Mouse (Mus musculus) liver, adult 2 months (tissue): Measurements from ENCODE around the gene Sec63. TPM values are rescaled to one million over a fixed set of nuclear protein-coding genes. Genes with fewer than 3 reads are reported as not detected.

Source experiments
- DNase-seq: peaks from one replicate; pipeline ENCODE4 v3.0.0-alpha.2; 2011; ENCODE audit warnings: low read depth, low spot score; ENCODE audit errors: extremely low read depth
- H3K27ac ChIP-seq: fragments of 200-500 bp; replicated peaks from 2 replicates; pipeline ENCODE4 v1.5.1; 2012; ENCODE audit warnings: low read depth, mild to moderate bottlenecking, control low read depth, inconsistent platforms, low read length; ENCODE audit not compliant: insufficient read depth
- H3K27me3 ChIP-seq: fragments of 200-500 bp; 2 replicates; pipeline ENCODE4 v1.6.1; 2012; ENCODE audit warnings: mild to moderate bottlenecking, moderate library complexity, low read length, inconsistent platforms; ENCODE audit not compliant: control insufficient read depth, insufficient read depth
- H3K36me3 ChIP-seq: fragments of 200-500 bp; 2 replicates; pipeline ENCODE4 v1.6.1; 2012; ENCODE audit warnings: low read length, inconsistent platforms; ENCODE audit not compliant: control insufficient read depth, insufficient read depth
- H3K4me1 ChIP-seq: fragments of 200-500 bp; 2 replicates; pipeline ENCODE4 v1.6.1; 2011; ENCODE audit warnings: low read length; ENCODE audit not compliant: control insufficient read depth, insufficient read depth
- H3K4me3 ChIP-seq: fragments of 200-500 bp; 2 replicates; pipeline ENCODE4 v1.5.1; 2011; ENCODE audit warnings: low read depth, mild to moderate bottlenecking, control low read depth, low read length, moderate library complexity; ENCODE audit not compliant: insufficient read depth
- H3K79me2 ChIP-seq: fragments of 200-500 bp; 2 replicates; pipeline ENCODE4 v1.6.1; 2012; ENCODE audit warnings: inconsistent platforms, mild to moderate bottlenecking, low read length, moderate library complexity; ENCODE audit not compliant: control insufficient read depth, insufficient read depth
- H3K9ac ChIP-seq: fragments of 200-500 bp; 2 replicates; pipeline ENCODE4 v1.6.1; 2012; ENCODE audit warnings: low read depth, mild to moderate bottlenecking, control low read depth, inconsistent platforms, low read length
- CTCF ChIP-seq: fragments of 200-500 bp; IDR thresholded peaks from 2 replicates; pipeline ENCODE4 v1.5.1; 2011; ENCODE audit warnings: low read depth, low read length, control low read depth
- POLR2A ChIP-seq: fragments of 200-500 bp; IDR thresholded peaks from 2 replicates; pipeline ENCODE4 v1.6.1; 2011; ENCODE audit warnings: low read length, control low read depth; ENCODE audit not compliant: insufficient read depth; ENCODE audit errors: extremely low read depth
- WGBS: fragments of 180-500 bp; shearing (Covaris S2); methylation state at CpG from one replicate; pipeline ENCODE4 v1.1.7; 2018; 5-methylcytosine and 5-hydroxymethylcytosine counted together
- polyA plus RNA-seq: library from polyadenylated mRNA; depleted of rRNA; stranded (reverse); fragments of >200 nt; gene quantifications from 2 replicates; pipeline ENCODE4 v1.2.3, GENCODE M21; 2012
- total RNA-seq: library from RNA; depleted of rRNA; stranded (reverse); fragments of >200 nt; gene quantifications from 2 replicates; pipeline ENCODE4 v1.2.3, GENCODE M21; 2014

Gene Sec63
- total and polyA plus RNA-seq, 2 experiments, result 12.5 to 42.8 TPM

DNA sequence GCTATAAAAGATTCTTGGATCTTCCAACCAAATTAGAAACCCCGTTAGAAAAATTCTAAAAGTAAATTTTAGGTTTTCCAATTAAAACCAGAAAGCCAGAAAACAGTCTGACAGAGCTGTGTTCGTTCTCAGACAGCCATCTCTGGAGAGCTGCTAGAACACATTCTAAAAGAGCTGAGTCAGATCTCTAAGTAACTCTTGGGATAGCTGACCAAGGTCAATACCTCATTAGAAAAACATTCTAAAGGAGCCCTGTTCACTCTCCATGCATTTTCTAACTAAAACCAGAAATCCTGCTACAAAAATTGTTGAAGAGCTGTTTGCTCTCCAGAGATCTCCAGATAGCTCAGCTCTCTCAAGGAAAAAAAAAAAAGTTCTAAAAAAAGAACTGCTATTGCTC is 31.7 kb upstream of the Sec63 start:
- Histone ChIP-seq H3K4me1 (no peaks in the 10 kb centered on the region), H3K9ac (no peak overlapping the region), H3K27ac (no peak overlapping the region), H3K4me3 (no peak overlapping the region), H3K36me3 (no peaks in the 10 kb centered on the region), H3K79me2 (no peaks in the 10 kb centered on the region), H3K27me3 (no peaks in the 10 kb centered on the region)
- 82% methylated on average over 2 of the region's 2 CpGs for WGBS
- DNase-seq, result no peak
- TF ChIP-seq CTCF, result no peak
- TF ChIP-seq POLR2A, result no peak

DNA sequence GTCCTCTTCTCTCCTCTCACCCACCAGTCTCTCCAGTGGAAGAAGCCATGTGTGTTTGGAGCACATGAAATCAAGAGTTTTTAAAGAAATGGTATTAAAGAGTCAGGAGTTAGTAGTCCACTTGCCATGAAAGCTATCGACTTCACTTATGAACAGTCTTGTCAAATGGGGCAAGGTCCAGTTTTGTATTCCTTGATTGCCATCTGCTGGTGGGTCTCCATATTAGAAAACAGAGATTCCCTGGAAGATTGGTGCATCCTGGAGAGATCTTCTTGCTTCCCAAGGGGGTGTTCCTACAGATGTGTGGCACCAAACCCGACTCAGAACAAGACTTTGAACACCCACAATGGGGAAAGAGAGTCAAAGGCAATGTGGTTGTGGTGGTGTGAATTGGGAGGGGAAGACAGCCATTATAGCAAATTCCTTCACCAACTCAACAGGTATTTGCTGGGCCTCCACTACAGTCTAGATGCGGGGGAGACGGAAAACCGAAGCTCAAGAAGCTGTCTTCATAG is 26.7 kb upstream of the Sec63 start:
- no peak overlapping the region for H3K4me3 ChIP-seq
- H3K79me2 ChIP-seq, result no peaks in the 10 kb centered on the region
- 49% methylated on average over 5 of the region's 5 CpGs for WGBS
- H3K4me1 ChIP-seq, result no peaks in the 10 kb centered on the region
- no peaks in the 10 kb centered on the region for H3K27me3 ChIP-seq
- H3K36me3 ChIP-seq, result no peaks in the 10 kb centered on the region
- DNase-seq, result peak; percentile 67
- no peak overlapping the region for H3K27ac ChIP-seq
- TF ChIP-seq POLR2A (no peak), CTCF (0 out of 2 replicates have a peak, but pooled peaks have one; percentile 16)
- no peak overlapping the region for H3K9ac ChIP-seq

DNA sequence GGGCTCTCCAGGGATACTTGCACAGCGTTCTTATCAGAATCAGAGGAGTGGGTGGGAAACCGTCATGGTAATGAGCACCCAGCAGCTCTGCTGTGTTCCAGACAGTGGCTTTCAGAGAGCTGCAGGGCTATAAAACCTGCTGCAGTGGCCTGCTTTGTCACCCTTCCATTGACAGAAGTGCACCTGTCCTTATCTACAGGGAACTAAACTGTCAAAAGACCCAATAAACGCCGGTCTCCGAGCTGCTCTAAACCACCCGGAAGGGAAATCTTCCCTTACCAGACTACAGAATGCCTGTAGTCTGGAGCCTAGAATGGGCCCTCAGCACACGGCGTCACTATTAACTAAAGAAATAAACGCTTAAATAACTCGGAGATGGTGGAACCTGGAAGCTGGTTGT is 9.5 kb upstream of the Sec63 start:
- Histone ChIP-seq H3K27ac (no peak overlapping the region), H3K9ac (no peak overlapping the region), H3K79me2 (no peaks in the 10 kb centered on the region), H3K36me3 (no peaks in the 10 kb centered on the region), H3K4me1 (peaks cover 4% of the 10 kb centered on the region), H3K4me3 (no peak overlapping the region), H3K27me3 (no peaks in the 10 kb centered on the region)
- WGBS, result 82% methylated on average over 10 of the region's 10 CpGs
- TF ChIP-seq POLR2A, result no peak
- TF ChIP-seq CTCF, result no peak
- no peak for DNase-seq

DNA sequence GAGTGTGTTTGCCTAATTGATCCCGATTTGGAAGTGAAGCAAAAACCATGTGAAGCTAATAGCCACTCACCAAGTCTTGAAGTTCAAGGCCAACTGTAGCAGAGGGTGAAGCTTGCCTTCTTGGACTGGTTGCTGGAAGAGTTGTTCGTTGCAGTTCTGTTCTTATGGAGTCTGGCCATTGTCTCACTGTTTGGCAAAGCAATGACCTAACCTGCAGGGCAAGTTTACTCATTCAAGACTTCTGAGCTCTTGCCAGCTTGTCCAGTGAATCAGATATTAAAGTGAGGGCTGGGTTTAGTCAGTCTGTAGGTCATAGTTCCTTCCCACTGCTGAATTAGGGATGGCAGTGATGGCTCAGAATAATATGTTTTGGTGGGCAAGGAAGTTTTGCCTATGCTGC is 7.0 kb upstream of the Sec63 start:
- 14% methylated on average over 2 of the region's 2 CpGs for WGBS
- TF ChIP-seq CTCF (no peak), POLR2A (no peak)

DNA sequence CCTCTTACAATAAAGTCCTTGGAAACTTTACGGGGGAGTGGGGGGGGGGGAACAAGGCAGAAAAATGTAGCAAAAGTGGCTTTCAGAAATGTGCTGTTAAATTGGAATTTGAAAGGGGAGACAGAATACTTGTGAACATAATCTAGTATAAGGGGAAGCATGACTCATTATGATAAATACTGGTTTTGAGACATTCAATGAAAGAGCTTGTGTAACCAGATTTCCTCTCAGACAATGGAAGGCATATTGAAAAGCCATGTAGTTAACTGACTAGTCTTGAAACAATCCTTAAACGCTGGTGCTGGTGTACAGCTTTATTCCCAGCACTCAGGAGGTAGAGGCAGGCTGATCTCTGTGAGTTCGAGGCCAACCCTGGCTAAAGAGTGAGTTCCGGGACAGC is 1.6 kb upstream of the Sec63 start:
- no peak for DNase-seq
- Histone ChIP-seq H3K9ac (no peak overlapping the region), H3K36me3 (no peaks in the 10 kb centered on the region), H3K4me1 (peaks cover 2% of the 10 kb centered on the region; the same call in 1 of the 2 replicates), H3K4me3 (no peak overlapping the region), H3K27ac (no peak overlapping the region), H3K27me3 (no peaks in the 10 kb centered on the region), H3K79me2 (peaks cover 15% of the 10 kb centered on the region)
- WGBS, result 85% methylated on average over 4 of the region's 4 CpGs
- no peak for TF ChIP-seq CTCF
- TF ChIP-seq POLR2A, result no peak

More for the DNA sequence above, 7.0 kb upstream of the Sec63 start:
- Histone ChIP-seq H3K36me3 (no peaks in the 10 kb centered on the region), H3K79me2 (no peaks in the 10 kb centered on the region), H3K4me1 (peaks cover 4% of the 10 kb centered on the region), H3K4me3 (no peak overlapping the region), H3K27me3 (no peaks in the 10 kb centered on the region), H3K27ac (peak overlapping the region; percentile 63), H3K9ac (no peak overlapping the region)
- peak; percentile 92 for DNase-seq

DNA sequence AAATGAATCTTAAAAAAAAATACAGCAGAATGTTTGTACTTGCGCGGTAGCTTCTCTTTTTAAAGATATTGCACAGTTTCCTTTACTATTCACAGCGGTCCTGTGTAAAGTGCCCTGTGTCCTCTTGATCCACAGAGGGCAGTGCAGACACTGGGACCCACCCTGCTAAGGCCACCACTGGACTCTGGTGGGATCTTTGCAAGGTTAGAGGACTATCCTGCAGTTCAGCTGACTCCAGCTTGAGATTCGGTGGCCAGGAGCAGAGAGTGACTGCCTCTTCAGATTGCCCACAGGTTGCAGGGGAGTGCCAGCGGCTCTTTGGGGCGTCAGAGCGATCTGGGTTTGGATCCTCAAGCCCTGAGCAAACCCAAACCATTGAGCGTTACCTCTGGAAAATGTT is 967 bp upstream of the Sec63 start:
- TF ChIP-seq CTCF (peak; percentile 54), POLR2A (no peak)
- Histone ChIP-seq H3K4me1 (peaks cover 4% of the 10 kb centered on the region), H3K36me3 (no peaks in the 10 kb centered on the region), H3K9ac (no peak overlapping the region), H3K27me3 (no peaks in the 10 kb centered on the region), H3K4me3 (no peak overlapping the region), H3K79me2 (peaks cover 15% of the 10 kb centered on the region), H3K27ac (no peak overlapping the region)
- 60% methylated on average over 8 of the region's 8 CpGs for WGBS
- peak; percentile 29 for DNase-seq
